Mouse (Mus musculus): ENCODE measurements around the gene Ube2s. TPM values are rescaled to one million over a fixed set of nuclear protein-coding genes. Genes with fewer than 3 reads are reported as not detected.

Ube2s gene
- total RNA-seq, 2 experiments from 2014 or later = 129 to 166 TPM

Other genes with a start within 250 kb of the Ube2s start
- 1 to 10 TPM; 1.1 TPM for gene Ptprh, start 208.5 kb downstream of the Ube2s start, total RNA-seq (2021)
- 10 to 100 TPM; 13.9 to 18.5 TPM for gene Tmem86b, start 181.2 kb downstream of the Ube2s start, total RNA-seq (2021)
- gene Ppp6r1, start 153.6 kb downstream of the Ube2s start, total RNA-seq (2021) = 100 to 1,000 TPM; 112 to 121 TPM
- gene Hspbp1, start 127.5 kb downstream of the Ube2s start, total RNA-seq (2021) = 10 to 100 TPM; 93.2 to 97.2 TPM
- gene Brsk1, start 122.0 kb downstream of the Ube2s start, total RNA-seq (2021) = 100 to 1,000 TPM; 280 to 313 TPM
- gene Tmem150b, start 87.3 kb downstream of the Ube2s start, total RNA-seq (2021) = not detected
- gene Kmt5c, start 72.5 kb downstream of the Ube2s start, total RNA-seq (2021) = 10 to 100 TPM; 43.5 to 45.9 TPM
- 1 to 10 TPM; 6.5 to 9.8 TPM for gene Cox6b2, start 59.5 kb downstream of the Ube2s start, total RNA-seq (2021)
- gene Fam71e2, start 41.3 kb downstream of the Ube2s start, total RNA-seq (2021) = not detected
- under 1 TPM; 0.38 to 0.41 TPM for gene Il11, start 29.7 kb downstream of the Ube2s start, total RNA-seq (2021)
- not detected for gene Tmem190, start 29.7 kb downstream of the Ube2s start, total RNA-seq (2021)
- 1 to 10 TPM; 4.3 to 5.4 TPM for gene Tmem238, start 22.9 kb downstream of the Ube2s start, total RNA-seq (2021)
- 100 to 1,000 TPM; 540 to 663 TPM for gene Rpl28, start 19.7 kb downstream of the Ube2s start, total RNA-seq (2021)
- 100 to 1,000 TPM; 107 to 116 TPM for gene Shisa7, start 32.1 kb upstream of the Ube2s start, total RNA-seq (2021)
- 1 to 10 TPM; 3.0 to 4.3 TPM for gene Isoc2b, start 57.7 kb upstream of the Ube2s start, total RNA-seq (2021)
- 1 to 10 TPM; 7.2 to 8.2 TPM for gene Isoc2a, start 64.6 kb upstream of the Ube2s start, total RNA-seq (2021)
- under 1 TPM in 1 of 2 experiments, not detected in 1; 0.45 TPM for gene Gm36210, start 93.9 kb upstream of the Ube2s start, total RNA-seq (2021)
- 10 to 100 TPM; 14.3 TPM for gene Zfp628, start 102.6 kb upstream of the Ube2s start, total RNA-seq (2021)
- 10 to 100 TPM; 57.9 to 67.4 TPM for gene Nat14, start 109.4 kb upstream of the Ube2s start, total RNA-seq (2021)
- 1 to 10 TPM; 2.9 to 3.0 TPM for gene Ssc5d, start 113.2 kb upstream of the Ube2s start, total RNA-seq (2021)
- gene Sbk2, start 151.8 kb upstream of the Ube2s start, total RNA-seq (2021) = not detected
- under 1 TPM; 0.40 to 0.57 TPM for gene Sbk3, start 158.6 kb upstream of the Ube2s start, total RNA-seq (2021)
- 10 to 100 TPM; 38.2 to 46.0 TPM for gene Zfp579, start 183.6 kb upstream of the Ube2s start, total RNA-seq (2021)
- gene Zfp524, start 201.8 kb upstream of the Ube2s start, total RNA-seq (2021) = 1 to 10 TPM; 4.5 TPM
- 10 to 100 TPM; 22.2 to 23.4 TPM for gene Fiz1, start 202.1 kb upstream of the Ube2s start, total RNA-seq (2021)
- gene Gm44973, start 202.9 kb upstream of the Ube2s start, total RNA-seq (2021) = not detected
- 10 to 100 TPM; 36.4 TPM for gene Zfp865, start 207.8 kb upstream of the Ube2s start, total RNA-seq (2021)
- 10 to 100 TPM; 59.9 to 60.2 TPM for gene Ccdc106, start 208.0 kb upstream of the Ube2s start, total RNA-seq (2021)
- gene 4632433K11Rik, start 221.5 kb upstream of the Ube2s start, total RNA-seq (2021) = not detected
- 1 to 10 TPM; 5.4 to 5.8 TPM for gene Zfp784, start 225.9 kb upstream of the Ube2s start, total RNA-seq (2021)
- 10 to 100 TPM; 74.9 to 80.4 TPM for gene Zfp580, start 238.9 kb upstream of the Ube2s start, total RNA-seq (2021)
- gene U2af2, start 249.6 kb upstream of the Ube2s start, total RNA-seq (2021) = 100 to 1,000 TPM; 174 to 184 TPM